Mouse (Mus musculus) left cerebral cortex, postnatal 25 days (tissue): ENCODE measurements at regions not wholly inside any gene's neighbourhood (a gene's known extent, or its start where the extent isn't known, plus 50 kb on each side); places are given as distances from the start of the nearest gene placed in this dataset.
A peak's percentile ranks its signal among the peaks of the same experiment; 100 is the strongest.

Experiments
- DNase-seq, 2 experiments: peaks; one replicate each; pipeline ENCODE4 v3.0.0; 2022; ENCODE audit warnings: low spot score in 2 of 2, mixed read lengths in 1 of 2
- intact Hi-C: fragments of 180-260 bp; cut with DNase I; formaldehyde crosslinking; loops from one replicate; pipeline ENCODE4 v1.15.1; 2025

GRCm38 (mm10) chr3:52502223-52502622, 234.1 kb downstream of the Foxo1 start:
- no peak for DNase-seq
- intact Hi-C loops = loop anchor here (5.0 kb wide), 1 partner anchor 230 kb away; no protein-coding TSS in a partner anchor

- no peak for DNase-seq
- intact Hi-C loops = loop anchor here (5.0 kb wide), 1 partner anchor 229 kb away; no protein-coding TSS in a partner anchor
These were observed 233.5 kb downstream of the Foxo1 start for GRCm38 (mm10) chr3:52501614-52502013.

GRCm38 (mm10) chr3:52500026-52500425, 231.9 kb downstream of the Foxo1 start:
- intact Hi-C loops = loop anchor here (5.0 kb wide), 1 partner anchor 228 kb away; no protein-coding TSS in a partner anchor
- DNase-seq = no peak

DNA sequence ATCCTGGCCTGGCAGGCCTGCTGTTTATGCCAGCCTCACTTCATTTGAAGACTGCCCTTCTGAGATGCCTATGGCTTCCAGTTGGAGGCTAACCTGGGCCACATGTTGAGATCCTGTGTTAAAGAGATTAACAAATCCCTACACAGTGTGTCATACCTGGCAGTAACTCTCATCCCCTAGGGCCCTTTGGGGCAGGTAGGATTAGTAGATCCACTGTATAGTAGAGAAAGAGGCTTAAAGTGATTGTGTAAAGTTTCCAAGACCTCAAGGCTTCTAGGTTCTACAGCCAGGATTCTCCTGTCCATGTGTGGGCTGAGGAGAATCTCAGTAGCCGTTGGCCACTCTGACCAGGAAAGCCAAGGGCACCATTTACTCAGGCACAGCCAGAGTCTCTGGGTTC, 231.4 kb downstream of the Foxo1 start:
- intact Hi-C loops = no loop called here

DNA sequence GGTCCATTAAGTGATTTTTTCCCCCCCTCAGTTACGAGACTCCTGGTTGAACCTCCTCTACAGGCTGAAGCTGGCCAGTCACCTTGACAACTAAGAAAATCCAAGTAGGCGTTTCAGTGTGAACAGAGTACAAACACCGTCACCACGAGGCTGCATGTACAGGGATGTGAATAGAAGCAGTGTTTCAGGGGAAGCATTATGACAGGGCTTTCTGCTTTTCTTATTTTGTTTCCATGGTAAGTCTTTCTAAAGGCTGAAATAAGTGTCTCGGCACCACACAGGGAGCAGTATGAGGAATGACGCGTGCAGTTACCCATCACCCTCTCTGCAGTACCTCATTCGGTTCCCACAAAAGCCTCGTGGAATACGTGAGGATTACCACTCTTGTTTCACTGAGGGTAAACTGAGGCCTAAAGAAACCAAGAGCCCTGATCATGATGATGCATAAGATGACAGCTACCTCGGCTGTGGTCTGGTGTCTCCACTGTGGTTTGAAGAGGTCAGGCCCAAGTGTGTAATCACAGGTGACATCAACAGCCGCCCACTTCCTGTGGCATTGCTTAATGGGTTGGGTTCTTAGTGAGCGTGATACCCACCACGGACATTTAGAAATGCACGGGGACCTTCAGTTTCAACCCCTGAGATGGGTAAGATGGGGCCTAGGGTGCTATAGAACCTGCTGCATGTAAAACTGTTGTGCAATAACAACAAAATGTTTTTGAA, 230.5 kb downstream of the Foxo1 start:
- intact Hi-C loops = no loop called here
- DNase-seq = peak; percentile 6 to 35

More for the DNA sequence above, 231.4 kb downstream of the Foxo1 start:
- no peak for DNase-seq

- no peak for DNase-seq
- intact Hi-C loops = no loop called here
These were observed 228.8 kb downstream of the Foxo1 start for GRCm38 (mm10) chr3:52496965-52497364.

- no peak for DNase-seq
- intact Hi-C loops = no loop called here
These were observed 227.3 kb downstream of the Foxo1 start for GRCm38 (mm10) chr3:52495401-52495800.

DNA sequence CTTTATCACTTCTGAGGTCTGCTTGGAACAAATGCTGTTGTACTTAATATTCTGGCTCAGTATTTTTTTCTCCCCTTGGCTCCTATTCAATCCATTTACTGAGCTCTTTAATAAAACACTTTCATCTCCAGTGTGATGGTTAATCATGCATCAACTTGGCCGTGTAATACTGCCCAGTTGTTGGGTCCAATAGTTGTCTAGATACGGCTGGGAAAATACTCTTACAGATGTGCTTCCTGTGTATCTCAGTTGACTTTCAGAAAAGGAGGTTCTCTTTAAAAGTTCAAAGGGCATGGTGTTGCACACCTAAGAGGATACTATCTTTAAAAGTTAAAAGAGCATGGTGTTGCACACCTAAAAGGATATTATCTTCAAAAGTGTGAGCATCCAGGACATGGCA, 226.8 kb downstream of the Foxo1 start:
- no peak for DNase-seq
- intact Hi-C loops = no loop called here

DNA sequence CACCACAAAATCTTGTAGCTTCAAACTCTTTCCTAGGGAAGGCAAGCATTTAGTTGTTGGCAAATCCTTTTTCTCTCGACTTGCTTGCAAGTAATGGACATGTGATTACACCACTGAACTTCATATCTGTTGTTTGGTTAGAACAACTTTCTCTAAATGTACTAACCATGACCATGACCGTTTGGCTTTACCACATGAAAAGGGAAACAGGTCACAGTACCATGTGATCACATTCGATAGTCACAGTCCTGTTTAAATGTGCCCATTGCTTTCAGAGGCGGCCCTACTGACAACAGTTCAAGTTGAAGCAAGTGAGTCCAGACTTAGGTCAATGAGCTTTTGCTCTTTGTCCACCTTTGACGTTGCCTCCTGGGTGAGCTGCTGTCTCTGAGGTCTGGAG, 211.1 kb downstream of the Foxo1 start:
- no peak for DNase-seq
- intact Hi-C loops = no loop called here

DNA sequence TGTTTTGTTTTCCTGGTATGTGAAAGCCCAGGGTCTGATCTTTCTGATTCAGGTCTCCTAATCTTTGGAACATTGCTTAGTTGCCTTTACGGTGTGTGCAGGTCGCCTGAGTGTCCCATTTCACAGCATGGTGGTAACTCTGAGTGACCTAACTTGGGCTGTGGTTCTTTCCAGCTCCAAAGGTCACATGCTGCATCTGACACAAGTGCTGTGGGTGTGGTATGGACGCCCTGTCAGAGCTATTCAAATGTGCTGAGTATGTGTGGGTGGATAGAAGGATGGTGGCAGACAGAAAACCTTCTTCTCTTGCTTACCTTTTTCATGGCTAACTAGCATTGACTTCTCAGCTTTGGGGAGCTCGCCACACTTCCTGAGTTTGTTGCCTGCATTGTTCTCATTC, 201.8 kb downstream of the Foxo1 start:
- intact Hi-C loops = no loop called here
- no peak for DNase-seq

DNA sequence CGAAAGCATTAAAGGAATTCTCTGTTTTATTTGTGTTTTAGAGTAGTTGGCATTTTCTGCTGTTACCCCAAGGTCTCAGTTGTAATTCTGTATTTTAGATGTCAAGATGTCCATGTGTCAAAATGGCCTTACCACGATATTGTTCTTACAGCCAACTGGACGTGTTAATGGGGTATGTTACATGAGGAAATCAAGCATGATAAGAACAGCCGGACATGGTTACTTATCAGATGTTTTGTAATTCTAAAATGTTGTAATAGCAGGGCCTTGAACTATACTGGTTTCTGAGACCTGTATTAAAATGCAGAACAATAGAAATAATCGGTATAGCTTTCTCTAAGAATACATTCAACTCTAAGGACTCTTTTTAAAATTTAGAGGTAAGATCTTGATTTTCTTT, 201.3 kb downstream of the Foxo1 start:
- no peak for DNase-seq
- intact Hi-C loops = no loop called here

- intact Hi-C loops = no loop called here
- DNase-seq = no peak
These were observed 200.2 kb downstream of the Foxo1 start for GRCm38 (mm10) chr3:52468326-52468725.

DNA sequence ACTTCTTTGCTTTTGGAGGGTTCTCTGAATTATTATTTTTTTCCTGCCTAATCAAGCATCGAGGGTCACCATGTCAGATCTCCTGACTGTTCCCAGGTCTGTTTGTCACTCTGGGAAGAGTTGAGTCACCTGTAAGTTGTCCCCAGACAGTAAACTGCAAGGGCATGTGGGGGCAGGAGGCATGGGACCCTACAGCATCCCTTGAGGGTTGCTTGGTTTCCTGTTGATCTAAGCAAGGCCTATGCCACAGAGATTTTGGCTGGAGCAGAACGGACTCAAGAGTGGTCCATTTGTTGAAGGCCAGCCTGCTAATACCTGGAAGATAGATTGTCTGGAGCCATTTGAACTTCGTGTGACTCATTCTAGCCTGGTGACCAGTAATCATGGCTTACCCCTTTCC, 199.7 kb downstream of the Foxo1 start:
- intact Hi-C loops = no loop called here
- DNase-seq = no peak

- no peak for DNase-seq
- intact Hi-C loops = no loop called here
These were observed 198.9 kb downstream of the Foxo1 start for GRCm38 (mm10) chr3:52466984-52467565.

GRCm38 (mm10) chr3:52466571-52466970, 198.4 kb downstream of the Foxo1 start:
- DNase-seq = no peak
- intact Hi-C loops = no loop called here

DNA sequence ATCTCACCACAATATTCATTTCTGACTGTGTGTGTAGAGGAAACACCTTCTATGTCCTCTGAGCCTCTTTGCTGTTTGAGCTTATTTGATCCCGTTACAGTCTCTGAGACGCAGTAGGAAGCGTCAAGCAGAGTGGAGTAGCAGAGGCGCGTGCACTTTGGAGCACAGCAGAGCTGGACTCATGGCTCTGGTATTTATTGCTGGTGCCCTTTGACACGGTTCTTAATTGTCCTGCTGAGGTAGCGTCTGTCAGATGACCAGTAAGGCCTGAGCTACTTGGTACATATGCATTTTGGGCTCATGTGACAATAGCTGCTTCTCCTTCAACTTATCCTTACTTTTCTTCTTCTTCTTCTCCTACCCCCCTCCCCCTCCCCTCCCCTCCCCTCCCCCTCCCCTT, 195.8 kb downstream of the Foxo1 start:
- intact Hi-C loops = no loop called here
- no peak for DNase-seq

- no peak for DNase-seq
- intact Hi-C loops = no loop called here
These were observed 186.8 kb downstream of the Foxo1 start for GRCm38 (mm10) chr3:52454955-52455354.

DNA sequence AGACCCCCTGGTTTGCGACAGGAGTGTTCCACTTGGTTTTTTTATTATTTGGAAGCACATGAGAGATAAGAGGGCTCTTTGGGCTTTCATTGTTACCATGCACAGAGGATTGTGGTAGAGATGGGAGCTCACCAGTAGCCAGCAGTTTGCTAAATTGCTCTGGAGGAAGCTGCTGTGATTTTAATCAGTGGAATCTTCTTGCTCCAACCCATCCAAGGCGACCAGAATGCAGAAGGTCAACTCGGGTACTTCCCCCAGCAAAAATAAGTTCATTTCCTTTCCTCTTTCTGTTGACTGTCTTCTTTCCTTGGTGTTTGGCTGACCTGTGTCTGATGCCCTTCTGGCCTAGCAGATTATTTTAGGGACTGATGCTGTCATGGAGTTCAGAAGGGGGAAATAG, 184.9 kb downstream of the Foxo1 start:
- no peak for DNase-seq
- intact Hi-C loops = no loop called here

DNA sequence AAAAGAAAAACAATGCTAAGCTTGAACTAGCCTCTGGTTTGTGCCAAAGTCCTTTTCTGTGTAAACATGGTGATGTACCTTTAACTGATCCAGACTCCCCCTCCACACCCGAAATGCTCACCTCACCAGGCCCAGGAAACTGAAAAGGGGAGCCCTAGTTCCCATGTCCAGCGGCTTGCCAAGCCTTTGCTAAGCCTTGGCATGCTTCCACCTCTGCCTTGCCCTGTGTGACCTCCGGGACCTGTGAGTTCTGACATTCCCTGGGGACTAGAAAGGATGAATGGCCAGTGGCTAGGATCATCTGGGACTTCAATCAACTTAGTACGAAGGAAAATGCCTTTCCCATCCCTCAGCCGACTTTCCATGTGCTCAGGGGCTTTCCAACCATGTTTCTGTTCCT, 184.2 kb downstream of the Foxo1 start:
- DNase-seq = no peak
- intact Hi-C loops = no loop called here

GRCm38 (mm10) chr3:52446991-52447390, 178.9 kb downstream of the Foxo1 start:
- intact Hi-C loops = no loop called here
- no peak for DNase-seq

- intact Hi-C loops = no loop called here
- DNase-seq = no peak
These were observed 178.4 kb downstream of the Foxo1 start for GRCm38 (mm10) chr3:52446500-52446899.
